Mouse (Mus musculus) layer of hippocampus, adult 2 months (tissue): Measurements from ENCODE around the gene Adam17. TPM values are rescaled to one million over a fixed set of nuclear protein-coding genes. Genes with fewer than 3 reads are reported as not detected.

Experiments used
- DNase-seq, 2 experiments: peaks; one replicate each; pipeline ENCODE4 v3.0.0; 2022; ENCODE audit warnings: low spot score in 2 of 2
- H3K27ac ChIP-seq: fragments of 200-600 bp; 2 replicates; pipeline ENCODE4 v1.8.1; 2022
- H3K4me3 ChIP-seq: fragments of 200-600 bp; 2 replicates; pipeline ENCODE4 v1.8.1; 2022; ENCODE audit warnings: mild to moderate bottlenecking
- CTCF ChIP-seq: fragments of 200-600 bp; conservative IDR thresholded peaks from 2 replicates; pipeline ENCODE4 v1.8.1; 2022; ENCODE audit warnings: antibody characterized with exemption, mild to moderate bottlenecking, moderate library complexity
- total RNA-seq, 2 experiments: library from RNA; stranded (reverse); gene quantifications; 2 replicates each; pipeline ENCODE4 v1.2.3; 2021

Adam17 gene
- total RNA-seq, 2 experiments from 2014 or later, result 16.9 to 17.0 TPM

- TF ChIP-seq CTCF, result no peak
- no peak for DNase-seq
- H3K4me3 ChIP-seq, result peak overlapping the region; percentile 80
- H3K27ac ChIP-seq, result peak overlapping the region; percentile 93
These were observed 86.5 kb downstream of the Adam17 start for GRCm38 (mm10) chr12:21286712-21287650.

- Histone ChIP-seq H3K27ac (peak within 1 kb of the TSS; percentile 93), H3K4me3 (peak within 1 kb of the TSS; percentile 80)
- peak; percentile 98 to 100 for DNase-seq
- TF ChIP-seq CTCF, result no peak
These were observed 87.2 kb downstream of the Adam17 start, which contains the start of gene Itgb1bp1 for GRCm38 (mm10) chr12:21286243-21286622. Gene Itgb1bp1, minus strand, starts transcription at chr12:21286284.

GRCm38 (mm10) chr12:21285508-21286242 lies 87.8 kb downstream of the Adam17 start:
- TF ChIP-seq CTCF, result 0 out of 2 replicates have a peak, but pooled peaks have one; percentile 10
- no peak for DNase-seq

GRCm38 (mm10) chr12:21284761-21285441 lies 88.5 kb downstream of the Adam17 start, which contains the start of gene Cpsf3:
Gene Cpsf3, plus strand, starts transcription at chr12:21285391.
- TF ChIP-seq CTCF, result peak; percentile 46
- H3K27ac ChIP-seq, result peak within 1 kb of the TSS; percentile 93
- peak within 1 kb of the TSS; percentile 80 for H3K4me3 ChIP-seq
- DNase-seq, result no peak

More at GRCm38 (mm10) chr12:21285508-21286242, 87.8 kb downstream of the Adam17 start:
- H3K4me3 ChIP-seq, result peak overlapping the region; percentile 80
- peak overlapping the region; percentile 93 for H3K27ac ChIP-seq

GRCm38 (mm10) chr12:21277352-21277864 lies 96.0 kb downstream of the Adam17 start:
- Histone ChIP-seq H3K27ac (peak overlapping the region; percentile 48; the same call in 1 of the 2 replicates), H3K4me3 (no peak overlapping the region)
- DNase-seq, result peak in 1 of 2 experiments; percentile 69
- no peak for TF ChIP-seq CTCF

GRCm38 (mm10) chr12:21274446-21274845 lies 99.0 kb downstream of the Adam17 start:
- Histone ChIP-seq H3K4me3 (no peak overlapping the region), H3K27ac (no peak overlapping the region)
- no peak for DNase-seq
- TF ChIP-seq CTCF, result no peak

Other genes starting within 250 kb of the Adam17 start
- gene Cpsf3, start 88.2 kb downstream of the Adam17 start, total RNA-seq, result 10 to 100 TPM; 51.0 to 55.8 TPM
- gene Itgb1bp1, start 87.3 kb downstream of the Adam17 start, total RNA-seq, result 10 to 100 TPM; 38.4 to 40.8 TPM
- gene Iah1, start 57.2 kb downstream of the Adam17 start, total RNA-seq, result 10 to 100 TPM; 10.6 to 14.3 TPM
- gene Ywhaq, start 44.0 kb upstream of the Adam17 start, total RNA-seq, result 100 to 1,000 TPM; 444 to 448 TPM